In the genomic region with DNA sequence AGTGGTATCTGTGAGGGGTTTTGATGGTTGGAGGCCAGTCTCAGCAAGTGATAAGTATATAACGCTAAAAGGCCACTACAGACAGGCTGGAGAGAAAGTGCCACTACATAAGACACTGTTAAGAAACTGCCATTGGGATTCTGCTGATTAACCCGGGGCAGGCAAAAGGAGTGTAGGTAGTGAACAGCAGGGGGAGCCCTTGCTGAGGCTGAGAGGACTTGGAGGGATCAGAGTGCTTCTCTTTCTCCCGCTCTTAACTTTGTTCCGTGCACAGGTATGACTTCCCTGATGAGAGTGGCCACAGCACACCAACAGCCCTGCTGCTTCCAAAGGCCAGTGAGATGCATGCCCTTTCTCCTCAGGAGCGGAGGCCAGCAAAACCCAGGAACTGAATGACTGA, we compare ENCODE assay signal across 9 mouse cellular contexts. TPM values are rescaled to one million over a fixed set of nuclear protein-coding genes. Genes with fewer than 3 reads are reported as not detected.
A peak's percentile ranks its signal among the peaks of the same experiment; 100 is the strongest.
DNase-seq lines count a peak whose midpoint lies in the region; ATAC-seq and TF ChIP-seq lines count a peak whose summit lies in the region.
"Had no signal": no experiment of that assay in that cellular context is flagged by ENCODE, and none has a peak within 500 bp of the region (broad histone marks: within the 10 kb centered on the region; RNA-seq: fewer than 3 reads in every experiment).

No protein-coding gene starts in this region.

- no peaks in the 10 kb centered on the region for H3K4me1 ChIP-seq in bone marrow, adult 2 months (ENCODE audit: control insufficient read depth, insufficient read depth, low read length)
- H3K4me1 ChIP-seq in intestine, embryonic 15.5 days (replicated peaks), result no peaks in the 10 kb centered on the region
- H3K4me1 ChIP-seq in limb, embryonic 10.5 days, result peaks cover 7% of the 10 kb centered on the region
- H3K4me1 ChIP-seq in midbrain, embryonic 14.5 days (ENCODE audit: control insufficient read depth, insufficient read depth, low read length), result no peaks in the 10 kb centered on the region
- peaks cover 2% of the 10 kb centered on the region; the same call in 1 of the 2 replicates for H3K4me1 ChIP-seq in stomach, embryonic 15.5 days

- peak; percentile 87 for ATAC-seq in erythroblast, adult 5-6 weeks (replicated peaks; ENCODE audit: low FRiP score, poor library complexity, severe bottlenecking)
- ATAC-seq in intestine, embryonic 15.5 days, result peak; percentile 69
- no peak for ATAC-seq in midbrain, embryonic 14.5 days (ENCODE audit: low FRiP score, low TSS enrichment)
- peak; percentile 62; the same call in 1 of the 2 replicates for ATAC-seq in stomach, embryonic 15.5 days (ENCODE audit: insufficient read depth, low FRiP score, low read depth)

- H3K4me3 ChIP-seq in bone marrow, adult 2 months (replicated peaks; ENCODE audit: control insufficient read depth, low read depth, low read length), result no peak overlapping the region
- H3K4me3 ChIP-seq in intestine, embryonic 15.5 days (replicated peaks), result no peak overlapping the region
- no peak overlapping the region for H3K4me3 ChIP-seq in limb, embryonic 10.5 days
- H3K4me3 ChIP-seq in midbrain, embryonic 14.5 days (replicated peaks; ENCODE audit: low read depth, low read length), result no peak overlapping the region
- no peak overlapping the region for H3K4me3 ChIP-seq in stomach, embryonic 15.5 days (replicated peaks)
- H3K4me3 ChIP-seq: erythroblast, embryonic 14.5 days had no signal

- H3K27ac ChIP-seq in bone marrow, adult 2 months (ENCODE audit: control insufficient read depth, insufficient read depth, low read depth, low read length, poor library complexity), result no peak overlapping the region
- H3K27ac ChIP-seq in intestine, embryonic 15.5 days, result no peak overlapping the region
- H3K27ac ChIP-seq in limb, embryonic 10.5 days, result no peak overlapping the region
- no peak overlapping the region for H3K27ac ChIP-seq in midbrain, embryonic 14.5 days (replicated peaks; ENCODE audit: low read depth, low read length)
- no peak overlapping the region for H3K27ac ChIP-seq in stomach, embryonic 15.5 days

- peak; percentile 78 for TF ChIP-seq CTCF in bone marrow, adult 2 months (IDR thresholded peaks at IDR 0.05; ENCODE audit: control insufficient read depth, insufficient read depth, low read length)

- WGBS in bone marrow, adult 2 months, result 32% methylated on average over 5 of the region's 5 CpGs
- WGBS in intestine, embryonic 15.5 days, result 25% methylated on average over 5 of the region's 5 CpGs
- 29% methylated on average over 5 of the region's 5 CpGs for WGBS in limb, embryonic 10.5 days
- 37% methylated on average over 5 of the region's 5 CpGs for WGBS in midbrain, embryonic 14.5 days
- 22% methylated on average over 5 of the region's 5 CpGs for WGBS in stomach, embryonic 15.5 days

- TF ChIP-seq POLR2A in bone marrow, adult 2 months (IDR thresholded peaks at IDR 0.05; ENCODE audit: borderline replicate concordance, control insufficient read depth, low read depth, low read length), result no peak

- peak; percentile 25 for DNase-seq in left cerebral cortex, adult 11 months (ENCODE audit: low spot score)
- DNase-seq in left cerebral cortex, adult 8-10 months (ENCODE audit: low spot score in 2 of 2), result no peak
- DNase-seq in limb, embryonic 10.5 days (ENCODE audit: low spot score), result peak; percentile 77
- DNase-seq in midbrain, embryonic 14.5 days, result peak; percentile 80

- H3K9ac ChIP-seq in intestine, embryonic 15.5 days, result 0 out of 2 replicates have a peak overlapping the region, but pooled peaks have one; percentile 14
- no peak overlapping the region for H3K9ac ChIP-seq in midbrain, embryonic 14.5 days (replicated peaks; ENCODE audit: low read length)
- H3K9ac ChIP-seq in stomach, embryonic 15.5 days, result no peak overlapping the region

- no peaks in the 10 kb centered on the region for H3K9me3 ChIP-seq in intestine, embryonic 15.5 days
- H3K9me3 ChIP-seq in limb, embryonic 10.5 days (replicated peaks), result no peaks in the 10 kb centered on the region
- H3K9me3 ChIP-seq in midbrain, embryonic 14.5 days (ENCODE audit: control insufficient read depth, low read length), result no peaks in the 10 kb centered on the region
- no peaks in the 10 kb centered on the region for H3K9me3 ChIP-seq in stomach, embryonic 15.5 days

- no peak overlapping the region for H3K4me2 ChIP-seq in intestine, embryonic 15.5 days (replicated peaks)
- H3K4me2 ChIP-seq in midbrain, embryonic 14.5 days (ENCODE audit: low read length), result no peak overlapping the region
- no peak overlapping the region for H3K4me2 ChIP-seq in stomach, embryonic 15.5 days

- H3K36me3 ChIP-seq in intestine, embryonic 15.5 days, result peaks cover 10% of the 10 kb centered on the region
- H3K36me3 ChIP-seq in limb, embryonic 10.5 days, result peaks cover 21% of the 10 kb centered on the region
- peaks cover 28% of the 10 kb centered on the region for H3K36me3 ChIP-seq in midbrain, embryonic 14.5 days (ENCODE audit: control insufficient read depth, insufficient read depth, low read length)
- 0 out of 2 replicates have a peak, but pooled peaks cover 12% of the 10 kb centered on the region for H3K36me3 ChIP-seq in stomach, embryonic 15.5 days

- H3K27me3 ChIP-seq in intestine, embryonic 15.5 days (replicated peaks), result no peaks in the 10 kb centered on the region
- no peaks in the 10 kb centered on the region for H3K27me3 ChIP-seq in limb, embryonic 10.5 days (ENCODE audit: low read depth, poor library complexity, severe bottlenecking)
- H3K27me3 ChIP-seq in midbrain, embryonic 14.5 days (ENCODE audit: control insufficient read depth, insufficient read depth, low read length), result no peaks in the 10 kb centered on the region
- no peaks in the 10 kb centered on the region for H3K27me3 ChIP-seq in stomach, embryonic 15.5 days (replicated peaks)

RNA-seq across cellular contexts. Expression of a gene that starts 7.8 kb away (rescaled TPM):
- total RNA-seq in left cerebral cortex, adult 8-10 months (2022), result 100 to 1,000 TPM; 659 to 698 (median 688) TPM
- 705 and 1,372 TPM in 2 replicates for polyA plus RNA-seq in bone marrow, adult 2 months (2011; ENCODE audit: insufficient read depth, insufficient read length, low replicate concordance, missing spikeins)
- total RNA-seq in erythroblast, adult 5-6 weeks (2015; ENCODE audit: low replicate concordance), result 282 and 366 TPM in 2 replicates
- 68.3 and 163 TPM in 2 replicates for total RNA-seq in erythroblast, adult 5-6 weeks (2017; ENCODE audit: low replicate concordance)
- polyA plus RNA-seq in intestine, embryonic 15.5 days (2015; fragmentation: Nextera tagmentation; extraction: Ambion mirVana), result 1,771 and 1,885 TPM in 2 replicates
- polyA plus RNA-seq in limb, embryonic 10.5 days (2016; fragmentation: Nextera tagmentation; extraction: Ambion mirVana), result 1,350 and 1,492 TPM in 2 replicates
- polyA plus RNA-seq in midbrain, embryonic 14.5 days (2014; fragmentation: Nextera tagmentation; extraction: Ambion mirVana), result 1,162 and 1,243 TPM in 2 replicates
- 1,608 and 1,724 TPM in 2 replicates for polyA plus RNA-seq in stomach, embryonic 15.5 days (2015; fragmentation: Nextera tagmentation; extraction: Ambion mirVana)

RNA-seq across cellular contexts. Expression of a gene that starts 18.5 kb away (rescaled TPM):
- total RNA-seq in left cerebral cortex, adult 8-10 months (2022), result not detected
- polyA plus RNA-seq in bone marrow, adult 2 months (2011; ENCODE audit: insufficient read depth, insufficient read length, low replicate concordance, missing spikeins), result not detected in 2 replicates
- total RNA-seq in erythroblast, adult 5-6 weeks (2015; ENCODE audit: low replicate concordance), result not detected in 2 replicates
- not detected in 2 replicates for total RNA-seq in erythroblast, adult 5-6 weeks (2017; ENCODE audit: low replicate concordance)
- not detected in 2 replicates for polyA plus RNA-seq in intestine, embryonic 15.5 days (2015; fragmentation: Nextera tagmentation; extraction: Ambion mirVana)
- not detected in 2 replicates for polyA plus RNA-seq in limb, embryonic 10.5 days (2016; fragmentation: Nextera tagmentation; extraction: Ambion mirVana)
- polyA plus RNA-seq in midbrain, embryonic 14.5 days (2014; fragmentation: Nextera tagmentation; extraction: Ambion mirVana), result not detected in 2 replicates
- polyA plus RNA-seq in stomach, embryonic 15.5 days (2015; fragmentation: Nextera tagmentation; extraction: Ambion mirVana), result not detected in 2 replicates
- polyA plus RNA-seq: erythroblast, embryonic 14.5 days had no signal

Comparison
In these comparisons a context has a peak if more than half of its experiments do, and no peak if none do; other contexts are left out.
1. DNase-seq: peak in left cerebral cortex, adult 11 months (single experiment), limb, embryonic 10.5 days (single experiment) and midbrain, embryonic 14.5 days (single experiment); none in left cerebral cortex, adult 8-10 months (0 of 2).